Mouse (Mus musculus): Measurements from ENCODE around the gene Hdac9. TPM values are rescaled to one million over a fixed set of nuclear protein-coding genes. Genes with fewer than 3 reads are reported as not detected.

Hdac9 gene
- polyA plus RNA-seq (2014; fragmentation: Nextera tagmentation; extraction: Ambion mirVana): 11.3 and 17.0 TPM in 2 replicates

- Histone ChIP-seq H3K36me3 (ENCODE audit: control insufficient read depth, insufficient read depth, low read length) (no peaks in the 10 kb centered on the region), H3K9me3 (ENCODE audit: control insufficient read depth, low read length) (no peaks in the 10 kb centered on the region), H3K4me3 (replicated peaks; ENCODE audit: low read depth, low read length) (no peak within 1 kb of the TSS), H3K27me3 (ENCODE audit: control insufficient read depth, insufficient read depth, low read length) (no peaks in the 10 kb centered on the region), H3K4me2 (ENCODE audit: low read length) (no peak within 1 kb of the TSS), H3K4me1 (ENCODE audit: control insufficient read depth, insufficient read depth, low read length) (no peaks in the 10 kb centered on the region), H3K9ac (replicated peaks; ENCODE audit: low read length) (no peak within 1 kb of the TSS), H3K27ac (replicated peaks; ENCODE audit: low read depth, low read length) (no peak within 1 kb of the TSS)
- WGBS: 14% methylated on average over 1 of the region's 1 CpGs
- DNase-seq: no peak
- ATAC-seq (ENCODE audit: low FRiP score, low TSS enrichment): no peak
Measured at GRCm38 (mm10) chr12:34916995-34917394, at the start of gene Hdac9. TSS of gene Hdac9 (minus strand) at chr12:34917095.

GRCm38 (mm10) chr12:34949066-34949706 lies 32.3 kb upstream of the Hdac9 start:
- 86% methylated on average over 6 of the region's 6 CpGs for WGBS

GRCm38 (mm10) chr12:34937918-34938317 lies 21.0 kb upstream of the Hdac9 start:
- 97% methylated on average over 1 of the region's 1 CpGs for WGBS
- no peak overlapping the region for H3K27ac ChIP-seq (replicated peaks; ENCODE audit: low read depth, low read length)
- H3K4me3 ChIP-seq (replicated peaks; ENCODE audit: low read depth, low read length): no peak overlapping the region
- ATAC-seq (ENCODE audit: low FRiP score, low TSS enrichment) (no peak), DNase-seq (no peak)
- H3K4me2 ChIP-seq (ENCODE audit: low read length): no peak overlapping the region
- no peaks in the 10 kb centered on the region for H3K4me1 ChIP-seq (ENCODE audit: control insufficient read depth, insufficient read depth, low read length)
- no peaks in the 10 kb centered on the region for H3K27me3 ChIP-seq (ENCODE audit: control insufficient read depth, insufficient read depth, low read length)
- no peak overlapping the region for H3K9ac ChIP-seq (replicated peaks; ENCODE audit: low read length)
- H3K9me3 ChIP-seq (ENCODE audit: control insufficient read depth, low read length): no peaks in the 10 kb centered on the region; the same call in 1 of the 2 replicates
- no peaks in the 10 kb centered on the region for H3K36me3 ChIP-seq (ENCODE audit: control insufficient read depth, insufficient read depth, low read length)

More at GRCm38 (mm10) chr12:34949066-34949706, 32.3 kb upstream of the Hdac9 start:
- H3K4me1 ChIP-seq (ENCODE audit: control insufficient read depth, insufficient read depth, low read length): no peaks in the 10 kb centered on the region
- no peak for ATAC-seq (ENCODE audit: low FRiP score, low TSS enrichment)
- H3K27ac ChIP-seq (replicated peaks; ENCODE audit: low read depth, low read length): no peak overlapping the region
- H3K36me3 ChIP-seq (ENCODE audit: control insufficient read depth, insufficient read depth, low read length): no peaks in the 10 kb centered on the region
- DNase-seq: no peak
- no peak overlapping the region for H3K4me3 ChIP-seq (replicated peaks; ENCODE audit: low read depth, low read length)
- no peaks in the 10 kb centered on the region for H3K27me3 ChIP-seq (ENCODE audit: control insufficient read depth, insufficient read depth, low read length)
- H3K9ac ChIP-seq (replicated peaks; ENCODE audit: low read length): no peak overlapping the region
- H3K9me3 ChIP-seq (ENCODE audit: control insufficient read depth, low read length): no peaks in the 10 kb centered on the region
- H3K4me2 ChIP-seq (ENCODE audit: low read length): no peak overlapping the region

- 55% methylated on average over 2 of the region's 2 CpGs for WGBS
- Histone ChIP-seq H3K4me2 (ENCODE audit: low read length) (peak overlapping the region; percentile 83), H3K36me3 (ENCODE audit: control insufficient read depth, insufficient read depth, low read length) (no peaks in the 10 kb centered on the region), H3K4me3 (replicated peaks; ENCODE audit: low read depth, low read length) (peak overlapping the region; percentile 73), H3K27ac (replicated peaks; ENCODE audit: low read depth, low read length) (no peak overlapping the region), H3K9ac (replicated peaks; ENCODE audit: low read length) (no peak overlapping the region), H3K9me3 (ENCODE audit: control insufficient read depth, low read length) (no peaks in the 10 kb centered on the region), H3K4me1 (ENCODE audit: control insufficient read depth, insufficient read depth, low read length) (peaks cover 3% of the 10 kb centered on the region; the same call in 1 of the 2 replicates), H3K27me3 (ENCODE audit: control insufficient read depth, insufficient read depth, low read length) (peaks cover 14% of the 10 kb centered on the region)
- DNase-seq (no peak), ATAC-seq (ENCODE audit: low FRiP score, low TSS enrichment) (no peak)
Measured at GRCm38 (mm10) chr12:34908008-34908407, 8.9 kb downstream of the Hdac9 start.

GRCm38 (mm10) chr12:34907506-34907850 lies 9.4 kb downstream of the Hdac9 start:
- 2% methylated on average over 10 of the region's 10 CpGs for WGBS
- DNase-seq (peak; percentile 78), ATAC-seq (ENCODE audit: low FRiP score, low TSS enrichment) (peak; percentile 76)
- peaks cover 3% of the 10 kb centered on the region; the same call in 1 of the 2 replicates for H3K4me1 ChIP-seq (ENCODE audit: control insufficient read depth, insufficient read depth, low read length)
- H3K36me3 ChIP-seq (ENCODE audit: control insufficient read depth, insufficient read depth, low read length): no peaks in the 10 kb centered on the region
- no peaks in the 10 kb centered on the region for H3K9me3 ChIP-seq (ENCODE audit: control insufficient read depth, low read length)
- H3K4me2 ChIP-seq (ENCODE audit: low read length): peak overlapping the region; percentile 83
- H3K27me3 ChIP-seq (ENCODE audit: control insufficient read depth, insufficient read depth, low read length): peaks cover 14% of the 10 kb centered on the region
- peak overlapping the region; percentile 73 for H3K4me3 ChIP-seq (replicated peaks; ENCODE audit: low read depth, low read length)
- H3K9ac ChIP-seq (replicated peaks; ENCODE audit: low read length): peak overlapping the region; percentile 82
- H3K27ac ChIP-seq (replicated peaks; ENCODE audit: low read depth, low read length): peak overlapping the region; percentile 73

- ATAC-seq (ENCODE audit: low FRiP score, low TSS enrichment) (peak; percentile 90), DNase-seq (peak; percentile 86)
- Histone ChIP-seq H3K27me3 (ENCODE audit: control insufficient read depth, insufficient read depth, low read length) (peaks cover 14% of the 10 kb centered on the region), H3K4me2 (ENCODE audit: low read length) (peak overlapping the region; percentile 83), H3K4me3 (replicated peaks; ENCODE audit: low read depth, low read length) (peak overlapping the region; percentile 73), H3K9ac (replicated peaks; ENCODE audit: low read length) (peak overlapping the region; percentile 82), H3K9me3 (ENCODE audit: control insufficient read depth, low read length) (no peaks in the 10 kb centered on the region), H3K36me3 (ENCODE audit: control insufficient read depth, insufficient read depth, low read length) (no peaks in the 10 kb centered on the region), H3K27ac (replicated peaks; ENCODE audit: low read depth, low read length) (peak overlapping the region; percentile 73), H3K4me1 (ENCODE audit: control insufficient read depth, insufficient read depth, low read length) (peaks cover 3% of the 10 kb centered on the region; the same call in 1 of the 2 replicates)
- under 1% methylated on average over 77 of the region's 107 CpGs for WGBS
Measured at GRCm38 (mm10) chr12:34906704-34907505, 10.0 kb downstream of the Hdac9 start.

- Histone ChIP-seq H3K4me2 (ENCODE audit: low read length) (peak overlapping the region; percentile 83), H3K9ac (replicated peaks; ENCODE audit: low read length) (peak overlapping the region; percentile 82; the same call in 1 of the 2 replicates), H3K4me1 (ENCODE audit: control insufficient read depth, insufficient read depth, low read length) (peaks cover 3% of the 10 kb centered on the region; the same call in 1 of the 2 replicates), H3K4me3 (replicated peaks; ENCODE audit: low read depth, low read length) (peak overlapping the region; percentile 73), H3K27ac (replicated peaks; ENCODE audit: low read depth, low read length) (peak overlapping the region; percentile 73), H3K27me3 (ENCODE audit: control insufficient read depth, insufficient read depth, low read length) (peaks cover 14% of the 10 kb centered on the region), H3K36me3 (ENCODE audit: control insufficient read depth, insufficient read depth, low read length) (no peaks in the 10 kb centered on the region), H3K9me3 (ENCODE audit: control insufficient read depth, low read length) (no peaks in the 10 kb centered on the region)
- WGBS: 0% methylated on average over 10 of the region's 10 CpGs
- DNase-seq (no peak), ATAC-seq (ENCODE audit: low FRiP score, low TSS enrichment) (0 out of 2 replicates have a peak, but pooled peaks have one; percentile 7)
Measured at GRCm38 (mm10) chr12:34906376-34906703, 10.6 kb downstream of the Hdac9 start.

GRCm38 (mm10) chr12:34900241-34900640 lies 16.7 kb downstream of the Hdac9 start:
- DNase-seq: no peak
- Histone ChIP-seq H3K9ac (replicated peaks; ENCODE audit: low read length) (no peak overlapping the region), H3K4me2 (ENCODE audit: low read length) (no peak overlapping the region), H3K4me1 (ENCODE audit: control insufficient read depth, insufficient read depth, low read length) (0 out of 2 replicates have a peak, but pooled peaks cover 4% of the 10 kb centered on the region), H3K36me3 (ENCODE audit: control insufficient read depth, insufficient read depth, low read length) (no peaks in the 10 kb centered on the region), H3K27ac (replicated peaks; ENCODE audit: low read depth, low read length) (no peak overlapping the region), H3K27me3 (ENCODE audit: control insufficient read depth, insufficient read depth, low read length) (peaks cover 4% of the 10 kb centered on the region; the same call in 1 of the 2 replicates), H3K4me3 (replicated peaks; ENCODE audit: low read depth, low read length) (no peak overlapping the region), H3K9me3 (ENCODE audit: control insufficient read depth, low read length) (no peaks in the 10 kb centered on the region)
- WGBS: 28% methylated on average over 8 of the region's 8 CpGs
- no peak for ATAC-seq (ENCODE audit: low FRiP score, low TSS enrichment)

Measured in midbrain, embryonic 14.5 days (tissue).